Mouse (Mus musculus) liver, postnatal 0 days (tissue): ENCODE results near the gene Gm20696. TPM values are rescaled to one million over a fixed set of nuclear protein-coding genes. Genes with fewer than 3 reads are reported as not detected.

Experiments used
- ATAC-seq: fragments of 200-750 bp; cut with Nextera tagmentation; 2 replicates; pipeline ENCODE4 v1.8.0; 2017; ENCODE audit warnings: mild to moderate bottlenecking, moderate library complexity
- DNase-seq: peaks from one replicate; pipeline ENCODE4 v3.0.0-alpha.2; 2016
- H3K27ac ChIP-seq: fragments of 300-500 bp; sonication (generic); 2 replicates; pipeline ENCODE4 v1.5.1; 2014; ENCODE audit warnings: antibody characterized with exemption, moderate library complexity, mild to moderate bottlenecking, low read depth
- H3K27me3 ChIP-seq: fragments of 300-500 bp; sonication (generic); 2 replicates; pipeline ENCODE4 v1.6.1; 2014; ENCODE audit warnings: low read length, control low read depth, mixed read lengths; ENCODE audit not compliant: insufficient read depth
- H3K36me3 ChIP-seq: fragments of 300-500 bp; sonication (generic); replicated peaks from 2 replicates; pipeline ENCODE4 v1.6.1; 2014; ENCODE audit warnings: mild to moderate bottlenecking, control low read depth, low read length, moderate library complexity, mixed read lengths; ENCODE audit not compliant: insufficient read depth
- H3K4me1 ChIP-seq: fragments of 300-500 bp; sonication (generic); 2 replicates; pipeline ENCODE4 v1.6.1; 2014; ENCODE audit warnings: antibody characterized with exemption, mild to moderate bottlenecking, control low read depth; ENCODE audit not compliant: insufficient read depth
- H3K4me2 ChIP-seq: fragments of 300-500 bp; sonication (generic); 2 replicates; pipeline ENCODE4 v1.6.1; 2014; ENCODE audit warnings: low read depth, mild to moderate bottlenecking, low read length, moderate library complexity, mixed read lengths
- H3K4me3 ChIP-seq: fragments of 300-500 bp; sonication (generic); 2 replicates; pipeline ENCODE4 v1.5.1; 2014; ENCODE audit warnings: low read depth, low read length
- H3K9ac ChIP-seq: fragments of 300-500 bp; sonication (generic); replicated peaks from 2 replicates; pipeline ENCODE4 v1.6.1; 2014; ENCODE audit warnings: mild to moderate bottlenecking, moderate library complexity
- H3K9me3 ChIP-seq: fragments of 300-500 bp; sonication (generic); 2 replicates; pipeline ENCODE4 v1.6.1; 2016; ENCODE audit warnings: mild to moderate bottlenecking, control low read depth, low read length, mixed read lengths
- CTCF ChIP-seq: sonication (generic); IDR thresholded peaks from 2 replicates; pipeline ENCODE4 v1.5.1; 2016; ENCODE audit warnings: antibody characterized with exemption, low read depth
- EP300 ChIP-seq: IDR thresholded peaks from 2 replicates; pipeline ENCODE4 v1.6.1; 2016; ENCODE audit warnings: antibody characterized with exemption, low read depth, mild to moderate bottlenecking
- WGBS: fragments of 180-500 bp; shearing (Covaris S2); extraction: QIAGEN DNeasy Blood & Tissue Kit; methylation state at CpG from one replicate; pipeline ENCODE4 v1.1.7; 2014; ENCODE audit not compliant: insufficient replicate concordance; 5-methylcytosine and 5-hydroxymethylcytosine counted together
- polyA plus RNA-seq: library from polyadenylated mRNA; unstranded; fragments of >200 nt; fragmentation: Nextera tagmentation; extraction: Ambion mirVana; gene quantifications from 2 replicates; pipeline ENCODE4 v1.2.1, GENCODE M21; 2015

The Gm20696 gene
- polyA plus RNA-seq, 1 experiment from 2014 or later: 1.2 TPM

- Histone ChIP-seq H3K4me2 (no peak overlapping the region), H3K4me1 (no peaks in the 10 kb centered on the region), H3K36me3 (no peaks in the 10 kb centered on the region), H3K9ac (no peak overlapping the region), H3K4me3 (no peak overlapping the region), H3K9me3 (no peaks in the 10 kb centered on the region), H3K27me3 (peaks cover 4% of the 10 kb centered on the region; the same call in 1 of the 2 replicates), H3K27ac (no peak overlapping the region)
- ATAC-seq: no peak
- TF ChIP-seq EP300: no peak
- no peak for TF ChIP-seq CTCF
- WGBS: 57% methylated on average over 5 of the region's 5 CpGs
- no peak for DNase-seq
These were observed 3.1 kb upstream of the Gm20696 start for GRCm38 (mm10) chr6:99669481-99670325.

GRCm38 (mm10) chr6:99667290-99667689 is 693 bp upstream of the Gm20696 start:
- Histone ChIP-seq H3K27ac (peak overlapping the region; percentile 59; the same call in 1 of the 2 replicates), H3K4me2 (peak overlapping the region; percentile 82), H3K4me3 (peak overlapping the region; percentile 67), H3K27me3 (peaks cover 4% of the 10 kb centered on the region; the same call in 1 of the 2 replicates), H3K9ac (peak overlapping the region; percentile 16; the same call in 1 of the 2 replicates), H3K36me3 (no peaks in the 10 kb centered on the region), H3K9me3 (no peaks in the 10 kb centered on the region), H3K4me1 (no peaks in the 10 kb centered on the region)
- WGBS: 19% methylated on average over 8 of the region's 8 CpGs
- ATAC-seq (0 out of 2 replicates have a peak, but pooled peaks have one; percentile 8), DNase-seq (no peak)
- no peak for TF ChIP-seq EP300
- TF ChIP-seq CTCF: no peak

GRCm38 (mm10) chr6:99665457-99666317 is 910 bp downstream of the Gm20696 start:
- ATAC-seq (no peak), DNase-seq (no peak)
- peak overlapping the region; percentile 82 for H3K4me2 ChIP-seq
- H3K4me3 ChIP-seq: peak overlapping the region; percentile 67
- peak overlapping the region; percentile 59 for H3K27ac ChIP-seq
- peak overlapping the region; percentile 72 for H3K9ac ChIP-seq
- TF ChIP-seq EP300: no peak
- TF ChIP-seq CTCF: no peak
- no peaks in the 10 kb centered on the region for H3K9me3 ChIP-seq
- peaks cover 4% of the 10 kb centered on the region; the same call in 1 of the 2 replicates for H3K27me3 ChIP-seq
- H3K4me1 ChIP-seq: no peaks in the 10 kb centered on the region
- H3K36me3 ChIP-seq: no peaks in the 10 kb centered on the region
- WGBS: 18% methylated on average over 16 of the region's 16 CpGs

- DNase-seq (no peak), ATAC-seq (no peak)
- WGBS: 63% methylated on average over 8 of the region's 8 CpGs
- Histone ChIP-seq H3K27ac (no peak overlapping the region), H3K4me2 (no peak overlapping the region), H3K4me3 (no peak overlapping the region), H3K27me3 (peaks cover 4% of the 10 kb centered on the region; the same call in 1 of the 2 replicates), H3K9ac (no peak overlapping the region), H3K36me3 (no peaks in the 10 kb centered on the region), H3K9me3 (no peaks in the 10 kb centered on the region), H3K4me1 (no peaks in the 10 kb centered on the region)
- TF ChIP-seq CTCF (no peak), EP300 (no peak)
These were observed 3.4 kb downstream of the Gm20696 start for GRCm38 (mm10) chr6:99663232-99663631.

- Histone ChIP-seq H3K9ac (no peak overlapping the region), H3K36me3 (no peaks in the 10 kb centered on the region), H3K27me3 (no peaks in the 10 kb centered on the region), H3K4me2 (no peak overlapping the region), H3K4me1 (no peaks in the 10 kb centered on the region; the same call in 1 of the 2 replicates), H3K9me3 (no peaks in the 10 kb centered on the region), H3K27ac (no peak overlapping the region), H3K4me3 (no peak overlapping the region)
- TF ChIP-seq CTCF: no peak
- TF ChIP-seq EP300: no peak
- WGBS: 37% methylated on average over 3 of the region's 3 CpGs
- no peak for ATAC-seq
- no peak for DNase-seq
These were observed 6.2 kb downstream of the Gm20696 start for GRCm38 (mm10) chr6:99660443-99660842.

- Histone ChIP-seq H3K9me3 (no peaks in the 10 kb centered on the region), H3K4me2 (no peak overlapping the region), H3K4me1 (no peaks in the 10 kb centered on the region; the same call in 1 of the 2 replicates), H3K4me3 (no peak overlapping the region), H3K36me3 (no peaks in the 10 kb centered on the region), H3K27ac (no peak overlapping the region), H3K27me3 (no peaks in the 10 kb centered on the region), H3K9ac (no peak overlapping the region)
- no peak for TF ChIP-seq EP300
- no peak for TF ChIP-seq CTCF
- DNase-seq (no peak), ATAC-seq (no peak)
- WGBS: 67% methylated on average over 10 of the region's 10 CpGs
These were observed 8.0 kb downstream of the Gm20696 start for GRCm38 (mm10) chr6:99658586-99658985.
